ENCODE assay signal across 8 mouse cellular contexts in genomic region chr16:94311931-94312330, GRCm38 (mm10). TPM values are rescaled to one million over a fixed set of nuclear protein-coding genes. Genes with fewer than 3 reads are reported as not detected.
DNase-seq lines count a peak whose midpoint lies in the region; ATAC-seq lines count a peak whose summit lies in the region.

No protein-coding gene starts in this region.

- H3K9ac ChIP-seq in kidney, embryonic 16.5 days (replicated peaks; ENCODE audit: low read length), result 0 out of 2 replicates have a peak overlapping the region, but pooled peaks have one; percentile 44
- no peak overlapping the region for H3K9ac ChIP-seq in embryonic facial prominence, embryonic 15.5 days
- peak overlapping the region; percentile 46; the same call in 1 of the 2 replicates for H3K9ac ChIP-seq in intestine, embryonic 16.5 days (ENCODE audit: low read depth, low read length)
- H3K9ac ChIP-seq in neural tube, embryonic 12.5 days, result peak overlapping the region; percentile 38; the same call in 1 of the 2 replicates

- H3K9me3 ChIP-seq in kidney, embryonic 16.5 days (ENCODE audit: low read length), result no peaks in the 10 kb centered on the region
- no peaks in the 10 kb centered on the region for H3K9me3 ChIP-seq in embryonic facial prominence, embryonic 15.5 days (replicated peaks)
- no peaks in the 10 kb centered on the region for H3K9me3 ChIP-seq in intestine, embryonic 16.5 days (ENCODE audit: control insufficient read depth, low read length)
- no peaks in the 10 kb centered on the region for H3K9me3 ChIP-seq in neural tube, embryonic 12.5 days

- no peaks in the 10 kb centered on the region for H3K27me3 ChIP-seq in kidney, embryonic 16.5 days (ENCODE audit: insufficient read depth, low read length)
- H3K27me3 ChIP-seq in embryonic facial prominence, embryonic 15.5 days, result no peaks in the 10 kb centered on the region
- H3K27me3 ChIP-seq in intestine, embryonic 16.5 days (replicated peaks; ENCODE audit: control insufficient read depth, insufficient read depth, low read length), result no peaks in the 10 kb centered on the region
- H3K27me3 ChIP-seq in neural tube, embryonic 12.5 days (replicated peaks), result no peaks in the 10 kb centered on the region

- H3K36me3 ChIP-seq in kidney, embryonic 16.5 days (ENCODE audit: insufficient read depth, low read length), result no peaks in the 10 kb centered on the region
- H3K36me3 ChIP-seq in embryonic facial prominence, embryonic 15.5 days, result no peaks in the 10 kb centered on the region
- no peaks in the 10 kb centered on the region for H3K36me3 ChIP-seq in intestine, embryonic 16.5 days (ENCODE audit: control insufficient read depth, insufficient read depth, low read length)
- no peaks in the 10 kb centered on the region for H3K36me3 ChIP-seq in neural tube, embryonic 12.5 days

- no peak overlapping the region for H3K27ac ChIP-seq in kidney, embryonic 16.5 days (ENCODE audit: low read length)
- no peak overlapping the region for H3K27ac ChIP-seq in embryonic facial prominence, embryonic 15.5 days (replicated peaks)
- no peak overlapping the region for H3K27ac ChIP-seq in intestine, embryonic 16.5 days (ENCODE audit: low read length)
- no peak overlapping the region for H3K27ac ChIP-seq in neural tube, embryonic 12.5 days

- no peak for DNase-seq in kidney, adult 18-20 months
- DNase-seq in urinary bladder, postnatal 14 days (ENCODE audit: low spot score), result no peak
- no peak for DNase-seq in layer of hippocampus, adult 11-12 months (ENCODE audit: low spot score)
- DNase-seq in left cerebral cortex, postnatal 25 days (ENCODE audit: low spot score in 2 of 2), result no peak

- intact Hi-C loops in left cerebral cortex, postnatal 25 days (cut with DNase I), result loop anchor here (2.0 to 5.0 kb wide), 2 partner anchors 105 to 257 kb away; no protein-coding TSS in a partner anchor

- no peak for ATAC-seq in kidney, embryonic 16.5 days (ENCODE audit: low FRiP score, low TSS enrichment)
- ATAC-seq in embryonic facial prominence, embryonic 15.5 days (ENCODE audit: insufficient number of reproducible peaks, low FRiP score, low TSS enrichment, low read depth), result no peak
- no peak for ATAC-seq in intestine, embryonic 16.5 days
- ATAC-seq in neural tube, embryonic 12.5 days (ENCODE audit: low FRiP score, low read depth), result no peak

- no peak overlapping the region for H3K4me3 ChIP-seq in kidney, embryonic 16.5 days (ENCODE audit: low read length)
- peak overlapping the region; percentile 79 for H3K4me3 ChIP-seq in embryonic facial prominence, embryonic 15.5 days (replicated peaks)
- H3K4me3 ChIP-seq in intestine, embryonic 16.5 days (ENCODE audit: low read length), result no peak overlapping the region
- H3K4me3 ChIP-seq in neural tube, embryonic 12.5 days, result no peak overlapping the region

- peaks cover 10% of the 10 kb centered on the region; the same call in 1 of the 2 replicates for H3K4me1 ChIP-seq in kidney, embryonic 16.5 days (ENCODE audit: insufficient read depth, low read length)
- peaks cover 30% of the 10 kb centered on the region for H3K4me1 ChIP-seq in embryonic facial prominence, embryonic 15.5 days
- H3K4me1 ChIP-seq in intestine, embryonic 16.5 days (ENCODE audit: control insufficient read depth, insufficient read depth, low read length), result 0 out of 2 replicates have a peak, but pooled peaks cover 9% of the 10 kb centered on the region
- H3K4me1 ChIP-seq in neural tube, embryonic 12.5 days, result peaks cover 21% of the 10 kb centered on the region

- peak overlapping the region; percentile 82 for H3K4me2 ChIP-seq in kidney, embryonic 16.5 days (replicated peaks; ENCODE audit: low read depth, low read length)
- peak overlapping the region; percentile 52 for H3K4me2 ChIP-seq in embryonic facial prominence, embryonic 15.5 days (replicated peaks)
- 0 out of 2 replicates have a peak overlapping the region, but pooled peaks have one; percentile 10 for H3K4me2 ChIP-seq in intestine, embryonic 16.5 days (ENCODE audit: low read depth, low read length)
- H3K4me2 ChIP-seq in neural tube, embryonic 12.5 days (replicated peaks), result peak overlapping the region; percentile 75

- WGBS in kidney, embryonic 16.5 days, result 78% methylated on average over 4 of the region's 4 CpGs
- WGBS in embryonic facial prominence, embryonic 15.5 days, result 61% methylated on average over 4 of the region's 4 CpGs
- WGBS in intestine, embryonic 16.5 days, result 68% methylated on average over 4 of the region's 4 CpGs
- WGBS in neural tube, embryonic 12.5 days, result 81% methylated on average over 4 of the region's 4 CpGs

RNA-seq across cellular contexts. Expression of gene Hlcs, which starts 1.4 kb away (rescaled TPM):
- 8.9 and 10.5 TPM in 2 replicates for polyA plus RNA-seq in kidney, embryonic 16.5 days (2015; fragmentation: Nextera tagmentation; extraction: Ambion mirVana)
- 9.2 and 11.1 TPM in 2 replicates for polyA plus RNA-seq in embryonic facial prominence, embryonic 15.5 days (2015; fragmentation: Nextera tagmentation; extraction: Ambion mirVana)
- polyA plus RNA-seq in intestine, embryonic 16.5 days (2015; fragmentation: Nextera tagmentation; extraction: Ambion mirVana), result 7.2 and 7.4 TPM in 2 replicates
- 10.3 TPM in 2 replicates for polyA plus RNA-seq in neural tube, embryonic 12.5 days (2016; fragmentation: Nextera tagmentation; extraction: Ambion mirVana)
- 10 to 100 TPM; 15.7 to 16.1 TPM for total RNA-seq in left cerebral cortex, postnatal 25 days (2021)

RNA-seq across cellular contexts. Expression of gene Ripply3, which starts 16.3 kb away (rescaled TPM):
- 14.2 and 17.4 TPM in 2 replicates for polyA plus RNA-seq in kidney, embryonic 16.5 days (2015; fragmentation: Nextera tagmentation; extraction: Ambion mirVana)
- polyA plus RNA-seq in embryonic facial prominence, embryonic 15.5 days (2015; fragmentation: Nextera tagmentation; extraction: Ambion mirVana), result 4.6 and 6.0 TPM in 2 replicates
- polyA plus RNA-seq in intestine, embryonic 16.5 days (2015; fragmentation: Nextera tagmentation; extraction: Ambion mirVana), result 4.5 and 4.6 TPM in 2 replicates
- 3.5 and 4.1 TPM in 2 replicates for polyA plus RNA-seq in neural tube, embryonic 12.5 days (2016; fragmentation: Nextera tagmentation; extraction: Ambion mirVana)
- not detected for total RNA-seq in left cerebral cortex, postnatal 25 days (2021)

RNA-seq across cellular contexts. Expression of gene Ttc3, which starts 58.5 kb away (rescaled TPM):
- 201 and 230 TPM in 2 replicates for polyA plus RNA-seq in kidney, embryonic 16.5 days (2015; fragmentation: Nextera tagmentation; extraction: Ambion mirVana)
- polyA plus RNA-seq in embryonic facial prominence, embryonic 15.5 days (2015; fragmentation: Nextera tagmentation; extraction: Ambion mirVana), result 222 and 228 TPM in 2 replicates
- 120 and 128 TPM in 2 replicates for polyA plus RNA-seq in intestine, embryonic 16.5 days (2015; fragmentation: Nextera tagmentation; extraction: Ambion mirVana)
- polyA plus RNA-seq in neural tube, embryonic 12.5 days (2016; fragmentation: Nextera tagmentation; extraction: Ambion mirVana), result 549 and 570 TPM in 2 replicates
- total RNA-seq in left cerebral cortex, postnatal 25 days (2021), result 100 to 1,000 TPM; 933 to 947 TPM

RNA-seq across cellular contexts. Expression of gene Pigp, which starts 59.7 kb away (rescaled TPM):
- polyA plus RNA-seq in kidney, embryonic 16.5 days (2015; fragmentation: Nextera tagmentation; extraction: Ambion mirVana), result 115 and 120 TPM in 2 replicates
- 127 TPM in 2 replicates for polyA plus RNA-seq in embryonic facial prominence, embryonic 15.5 days (2015; fragmentation: Nextera tagmentation; extraction: Ambion mirVana)
- polyA plus RNA-seq in intestine, embryonic 16.5 days (2015; fragmentation: Nextera tagmentation; extraction: Ambion mirVana), result 121 and 129 TPM in 2 replicates
- polyA plus RNA-seq in neural tube, embryonic 12.5 days (2016; fragmentation: Nextera tagmentation; extraction: Ambion mirVana), result 107 and 118 TPM in 2 replicates
- total RNA-seq in left cerebral cortex, postnatal 25 days (2021), result 10 to 100 TPM; 36.6 to 42.6 TPM

Comparison
In these comparisons a context has a peak if more than half of its experiments do, and no peak if none do; other contexts are left out.
1. H3K4me2 ChIP-seq: peak in every context shown above with its lines; median percentile 82 in kidney, embryonic 16.5 days; 75 in neural tube, embryonic 12.5 days; 52 in embryonic facial prominence, embryonic 15.5 days; 10 in intestine, embryonic 16.5 days.